ENCODE assay signal across 8 mouse cellular contexts in the genomic region with DNA sequence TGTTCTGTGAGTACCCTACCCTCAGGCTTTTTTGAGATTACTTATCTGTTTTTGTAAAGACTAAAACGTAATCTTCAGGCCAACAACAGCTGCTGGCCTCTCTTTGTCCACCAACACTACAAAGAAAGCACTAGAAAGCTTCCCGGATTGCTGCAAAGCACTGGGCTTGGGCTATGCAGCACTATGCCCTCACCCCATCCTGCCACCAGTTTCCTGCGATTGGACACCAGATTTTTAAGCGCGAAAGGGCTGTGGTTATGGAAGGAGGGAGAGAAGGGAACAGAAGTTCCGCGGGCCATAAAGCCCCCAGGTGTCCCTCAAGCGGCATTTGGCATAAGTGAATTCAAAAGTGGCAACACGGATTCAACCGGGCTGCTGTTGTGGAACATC. TPM values are rescaled to one million over a fixed set of nuclear protein-coding genes. Genes with fewer than 3 reads are reported as not detected.
DNase-seq lines count a peak whose midpoint lies in the region; ATAC-seq and TF ChIP-seq lines count a peak whose summit lies in the region.

No protein-coding gene starts in this region.

- WGBS in thymus, adult 2 months = 2% methylated on average over 10 of the region's 10 CpGs
- 0% methylated on average over 10 of the region's 10 CpGs for WGBS in forebrain, embryonic 12.5 days
- WGBS in intestine, postnatal 0 days = under 1% methylated on average over 10 of the region's 10 CpGs
- 0% methylated on average over 10 of the region's 10 CpGs for WGBS in midbrain, embryonic 10.5 days

- TF ChIP-seq CTCF in thymus, adult 2 months (IDR thresholded peaks at IDR 0.05; ENCODE audit: borderline replicate concordance, control insufficient read depth, extremely low read depth, insufficient read depth, low read length, poor library complexity) = no peak
- no peak for TF ChIP-seq CTCF in intestine, postnatal 0 days (IDR thresholded peaks at IDR 0.05; ENCODE audit: low read depth)

- peak overlapping the region; percentile 91 for H3K9ac ChIP-seq in forebrain, embryonic 12.5 days
- H3K9ac ChIP-seq in intestine, postnatal 0 days (ENCODE audit: low read depth, low read length) = peak overlapping the region; percentile 76

- no peak; the same call in 1 of the 2 replicates for ATAC-seq in cerebellum, adult (ENCODE audit: insufficient number of reproducible peaks, low FRiP score, low TSS enrichment)
- ATAC-seq in forebrain, embryonic 12.5 days (ENCODE audit: low FRiP score) = peak; percentile 42; the same call in 1 of the 2 replicates
- peak; percentile 34; the same call in 1 of the 2 replicates for ATAC-seq in intestine, postnatal 0 days

- H3K4me1 ChIP-seq in thymus, adult 2 months (replicated peaks; ENCODE audit: control insufficient read depth, insufficient read depth, low read length) = peaks cover 4% of the 10 kb centered on the region
- peaks cover 16% of the 10 kb centered on the region for H3K4me1 ChIP-seq in forebrain, embryonic 12.5 days
- no peaks in the 10 kb centered on the region for H3K4me1 ChIP-seq in intestine, postnatal 0 days (replicated peaks; ENCODE audit: control insufficient read depth, insufficient read depth, low read length)
- peaks cover 29% of the 10 kb centered on the region for H3K4me1 ChIP-seq in midbrain, embryonic 10.5 days

- H3K4me3 ChIP-seq in thymus, adult 2 months (ENCODE audit: control insufficient read depth, insufficient read depth, low read length) = peak overlapping the region; percentile 59
- peak overlapping the region; percentile 88 for H3K4me3 ChIP-seq in forebrain, embryonic 12.5 days (replicated peaks)
- peak overlapping the region; percentile 73 for H3K4me3 ChIP-seq in intestine, postnatal 0 days (ENCODE audit: low read depth, low read length)
- peak overlapping the region; percentile 86 for H3K4me3 ChIP-seq in midbrain, embryonic 10.5 days

- no peaks in the 10 kb centered on the region for H3K27me3 ChIP-seq in thymus, adult 2 months (ENCODE audit: control insufficient read depth, insufficient read depth, low read length)
- H3K27me3 ChIP-seq in forebrain, embryonic 12.5 days = peaks cover 8% of the 10 kb centered on the region
- H3K27me3 ChIP-seq in intestine, postnatal 0 days (replicated peaks; ENCODE audit: control insufficient read depth, insufficient read depth, low read length) = no peaks in the 10 kb centered on the region
- H3K27me3 ChIP-seq in midbrain, embryonic 10.5 days (ENCODE audit: low read depth, poor library complexity, severe bottlenecking) = peaks cover 41% of the 10 kb centered on the region

- no peaks in the 10 kb centered on the region for H3K36me3 ChIP-seq in thymus, adult 2 months (ENCODE audit: control insufficient read depth, insufficient read depth, low read length)
- H3K36me3 ChIP-seq in forebrain, embryonic 12.5 days (replicated peaks) = peaks cover 31% of the 10 kb centered on the region
- peaks cover 16% of the 10 kb centered on the region for H3K36me3 ChIP-seq in intestine, postnatal 0 days (ENCODE audit: control insufficient read depth, insufficient read depth)
- H3K36me3 ChIP-seq in midbrain, embryonic 10.5 days = peaks cover 36% of the 10 kb centered on the region

- peak overlapping the region; percentile 74 for H3K4me2 ChIP-seq in forebrain, embryonic 12.5 days
- peak overlapping the region; percentile 88 for H3K4me2 ChIP-seq in intestine, postnatal 0 days (replicated peaks; ENCODE audit: low read depth)

- no peak for TF ChIP-seq POLR2A in thymus, adult 2 months (IDR thresholded peaks at IDR 0.05; ENCODE audit: control insufficient read depth, extremely low read depth, insufficient read depth, low read length, poor library complexity)

- no peak overlapping the region for H3K27ac ChIP-seq in thymus, adult 2 months (ENCODE audit: control insufficient read depth, insufficient read depth, low read length)
- H3K27ac ChIP-seq in forebrain, embryonic 12.5 days = peak overlapping the region; percentile 96
- no peak overlapping the region for H3K27ac ChIP-seq in intestine, postnatal 0 days (ENCODE audit: low read depth, low read length)
- peak overlapping the region; percentile 99 for H3K27ac ChIP-seq in midbrain, embryonic 10.5 days (replicated peaks)

- no peaks in the 10 kb centered on the region for H3K9me3 ChIP-seq in forebrain, embryonic 12.5 days
- H3K9me3 ChIP-seq in intestine, postnatal 0 days (ENCODE audit: control insufficient read depth) = no peaks in the 10 kb centered on the region
- no peaks in the 10 kb centered on the region for H3K9me3 ChIP-seq in midbrain, embryonic 10.5 days (replicated peaks)

- peak; percentile 25 for DNase-seq in cerebellum, adult 11 months
- DNase-seq in thymus, adult 2 months = peak; percentile 16
- no peak for DNase-seq in thymus, adult 18-20 months
- DNase-seq in midbrain, embryonic 10.5 days (ENCODE audit: low spot score) = peak; percentile 69
- no peak for DNase-seq in urinary bladder, postnatal 14 days (ENCODE audit: low spot score)

RNA-seq across cellular contexts. Expression of gene Zc3hav1l, which starts 0.8 kb away (rescaled TPM):
- 6.6 and 7.4 TPM in 2 replicates for polyA plus RNA-seq in thymus, adult 2 months (2012; rRNA removed)
- 12.6 and 17.3 TPM in 2 replicates for polyA plus RNA-seq in forebrain, embryonic 12.5 days (2016; fragmentation: Nextera tagmentation; extraction: Ambion mirVana)
- 1.6 TPM in 2 replicates for polyA plus RNA-seq in intestine, postnatal 0 days (2015; fragmentation: Nextera tagmentation; extraction: Ambion mirVana)
- 12.9 and 13.6 TPM in 2 replicates for polyA plus RNA-seq in midbrain, embryonic 10.5 days (2016; fragmentation: Nextera tagmentation; extraction: Ambion mirVana)

RNA-seq across cellular contexts. Expression of gene D630045J12Rik, which starts 44.4 kb away (rescaled TPM):
- 0.82 and 1.4 TPM in 2 replicates for polyA plus RNA-seq in thymus, adult 2 months (2012; rRNA removed)
- 13.0 and 13.6 TPM in 2 replicates for polyA plus RNA-seq in forebrain, embryonic 12.5 days (2016; fragmentation: Nextera tagmentation; extraction: Ambion mirVana)
- polyA plus RNA-seq in intestine, postnatal 0 days (2015; fragmentation: Nextera tagmentation; extraction: Ambion mirVana) = 0.52 and 0.58 TPM in 2 replicates
- 5.6 and 7.2 TPM in 2 replicates for polyA plus RNA-seq in midbrain, embryonic 10.5 days (2016; fragmentation: Nextera tagmentation; extraction: Ambion mirVana)

RNA-seq across cellular contexts. Expression of gene Zc3hav1, which starts 56.2 kb away (rescaled TPM):
- 79.0 and 86.4 TPM in 2 replicates for polyA plus RNA-seq in thymus, adult 2 months (2012; rRNA removed)
- polyA plus RNA-seq in forebrain, embryonic 12.5 days (2016; fragmentation: Nextera tagmentation; extraction: Ambion mirVana) = 1.4 and 1.7 TPM in 2 replicates
- polyA plus RNA-seq in intestine, postnatal 0 days (2015; fragmentation: Nextera tagmentation; extraction: Ambion mirVana) = 22.7 and 22.8 TPM in 2 replicates
- polyA plus RNA-seq in midbrain, embryonic 10.5 days (2016; fragmentation: Nextera tagmentation; extraction: Ambion mirVana) = 2.1 and 2.4 TPM in 2 replicates

Comparison
In these comparisons a context has a peak if more than half of its experiments do, and no peak if none do; other contexts are left out.
1. DNase-seq: peak in cerebellum, adult 11 months (single experiment), thymus, adult 2 months (single experiment) and midbrain, embryonic 10.5 days (single experiment); none in thymus, adult 18-20 months (0 of 2) and urinary bladder, postnatal 14 days (single experiment).
2. H3K27ac ChIP-seq: peak in forebrain, embryonic 12.5 days (single experiment) and midbrain, embryonic 10.5 days (single experiment); none in thymus, adult 2 months (single experiment) and intestine, postnatal 0 days (single experiment).
3. Peak in every context shown above with its lines, with median percentiles within 50 percentile points of each other: H3K4me3 ChIP-seq.